Mouse (Mus musculus) hindbrain, embryonic 11.5 days (tissue): Measurements from ENCODE around the gene Socs1. TPM values are rescaled to one million over a fixed set of nuclear protein-coding genes. Genes with fewer than 3 reads are reported as not detected.
"Not testable (repeated sequence)": the region's sequence is repeated elsewhere in the genome, so short reads cannot be mapped to it uniquely, and the experiment has no call there.

ENCODE experiments used
- ATAC-seq: fragments of 200-750 bp; cut with Nextera tagmentation; 2 replicates; pipeline ENCODE4 v1.8.0; 2017; ENCODE audit warnings: mild to moderate bottlenecking, moderate TSS enrichment, moderate library complexity; ENCODE audit not compliant: low FRiP score
- DNase-seq: peaks from one replicate; pipeline ENCODE4 v3.0.0-alpha.2; 2015; ENCODE audit warnings: low spot score
- H3K27ac ChIP-seq: fragments of 300-500 bp; sonication (generic); 2 replicates; pipeline ENCODE4 v1.5.1; 2014; ENCODE audit warnings: mild to moderate bottlenecking, low read depth, low read length
- H3K27me3 ChIP-seq: fragments of 300-500 bp; sonication (generic); 2 replicates; pipeline ENCODE4 v1.6.1; 2014; ENCODE audit warnings: mild to moderate bottlenecking, low read length, moderate library complexity, mixed read lengths; ENCODE audit not compliant: control insufficient read depth, insufficient read depth
- H3K36me3 ChIP-seq: fragments of 300-500 bp; sonication (generic); 2 replicates; pipeline ENCODE4 v1.6.1; 2014; ENCODE audit warnings: mild to moderate bottlenecking, low read length, moderate library complexity, mixed read lengths; ENCODE audit not compliant: control insufficient read depth, insufficient read depth
- H3K4me1 ChIP-seq: fragments of 300-500 bp; sonication (generic); replicated peaks from 2 replicates; pipeline ENCODE4 v1.6.1; 2014; ENCODE audit warnings: low read length, mixed read lengths; ENCODE audit not compliant: control insufficient read depth, insufficient read depth
- H3K4me2 ChIP-seq: fragments of 300-500 bp; sonication (generic); replicated peaks from 2 replicates; pipeline ENCODE4 v1.6.1; 2014; ENCODE audit warnings: mild to moderate bottlenecking, low read depth, low read length
- H3K4me3 ChIP-seq: fragments of 300-500 bp; sonication (generic); 2 replicates; pipeline ENCODE4 v1.5.1; 2014; ENCODE audit warnings: low read depth, low read length
- H3K9ac ChIP-seq: fragments of 300-500 bp; sonication (generic); 2 replicates; pipeline ENCODE4 v1.6.1; 2014; ENCODE audit warnings: low read depth, low read length
- H3K9me3 ChIP-seq: fragments of 300-500 bp; sonication (generic); 2 replicates; pipeline ENCODE4 v1.6.1; 2016; ENCODE audit warnings: low read length; ENCODE audit not compliant: control insufficient read depth
- WGBS: fragments of 180-500 bp; shearing (Covaris S2); extraction: QIAGEN DNeasy Blood & Tissue Kit; methylation state at CpG from one replicate; pipeline ENCODE4 v1.1.7; 2014; 5-methylcytosine and 5-hydroxymethylcytosine counted together
- polyA plus RNA-seq: library from polyadenylated mRNA; unstranded; fragments of >200 nt; fragmentation: Nextera tagmentation; extraction: Ambion mirVana; gene quantifications from 2 replicates; pipeline ENCODE4 v1.2.1, GENCODE M21; 2014

Gene Socs1
- polyA plus RNA-seq, 1 experiment from 2014 or later, result 3.6 TPM

GRCm38 (mm10) chr16:10819966-10820365 is 34.6 kb upstream of the Socs1 start:
- Histone ChIP-seq H3K9me3 (no peaks in the 10 kb centered on the region), H3K9ac (no peak overlapping the region), H3K4me3 (no peak overlapping the region), H3K36me3 (no peaks in the 10 kb centered on the region), H3K27me3 (no peaks in the 10 kb centered on the region), H3K4me2 (no peak overlapping the region), H3K4me1 (no peaks in the 10 kb centered on the region), H3K27ac (no peak overlapping the region)
- ATAC-seq (no peak), DNase-seq (no peak)
- 71% methylated on average over 3 of the region's 3 CpGs for WGBS

DNA sequence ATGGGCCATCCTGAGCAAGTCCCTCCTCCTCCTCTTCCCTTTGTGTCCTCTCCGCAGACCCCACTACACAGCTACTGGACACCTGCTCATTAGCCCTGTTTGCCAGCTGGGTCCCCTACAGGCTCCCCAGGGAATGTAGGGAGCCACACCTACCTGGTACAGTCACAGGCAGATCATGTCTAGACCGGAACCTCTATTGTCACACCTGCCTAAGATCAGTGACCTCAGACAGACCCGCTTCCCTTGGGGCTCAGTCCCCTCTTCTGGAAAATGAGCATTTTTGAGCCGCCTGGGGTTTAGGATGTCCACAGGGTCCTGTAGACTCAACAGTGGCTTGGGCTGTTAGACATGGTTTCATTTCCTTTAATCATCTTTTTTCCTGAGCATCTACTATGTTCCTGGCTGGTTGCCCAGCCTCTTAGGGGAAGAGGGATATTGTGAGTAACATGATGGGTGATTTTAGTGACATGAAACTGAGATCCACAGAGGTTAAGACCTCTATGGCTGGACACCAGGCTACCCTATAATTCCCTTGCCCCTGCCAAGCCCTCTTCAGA is 33.3 kb upstream of the Socs1 start:
- H3K4me2 ChIP-seq, result no peak overlapping the region
- no peak for ATAC-seq
- H3K4me1 ChIP-seq, result no peaks in the 10 kb centered on the region
- WGBS, result 76% methylated on average over 4 of the region's 4 CpGs
- H3K36me3 ChIP-seq, result no peaks in the 10 kb centered on the region
- no peak for DNase-seq
- no peaks in the 10 kb centered on the region for H3K27me3 ChIP-seq
- H3K9ac ChIP-seq, result no peak overlapping the region
- no peak overlapping the region for H3K4me3 ChIP-seq
- no peak overlapping the region for H3K27ac ChIP-seq
- no peaks in the 10 kb centered on the region for H3K9me3 ChIP-seq

DNA sequence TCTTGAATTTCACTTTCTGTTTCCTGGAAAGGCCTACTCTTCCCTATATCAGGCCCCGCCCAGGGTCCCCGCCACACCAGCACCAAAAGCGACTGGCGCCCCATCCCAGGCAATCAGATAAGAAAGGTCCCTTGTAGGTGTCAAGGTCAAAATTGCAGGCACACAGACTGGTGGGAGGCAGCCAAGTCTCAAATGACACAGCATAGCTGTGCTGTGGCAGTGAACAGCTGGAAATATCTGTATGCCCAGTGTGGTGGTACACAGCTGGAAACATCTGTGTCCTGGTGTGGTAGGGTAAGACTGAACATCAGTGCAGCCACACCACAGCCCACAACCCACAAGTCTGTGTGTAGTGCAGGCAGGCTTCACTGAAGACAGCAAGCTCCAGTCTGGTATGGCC is 29.5 kb upstream of the Socs1 start:
- Histone ChIP-seq H3K4me3 (no peak overlapping the region), H3K27me3 (no peaks in the 10 kb centered on the region), H3K4me1 (no peaks in the 10 kb centered on the region), H3K9ac (no peak overlapping the region), H3K36me3 (no peaks in the 10 kb centered on the region), H3K27ac (no peak overlapping the region), H3K9me3 (no peaks in the 10 kb centered on the region), H3K4me2 (no peak overlapping the region)
- ATAC-seq (no peak), DNase-seq (no peak)
- 86% methylated on average over 4 of the region's 4 CpGs for WGBS

DNA sequence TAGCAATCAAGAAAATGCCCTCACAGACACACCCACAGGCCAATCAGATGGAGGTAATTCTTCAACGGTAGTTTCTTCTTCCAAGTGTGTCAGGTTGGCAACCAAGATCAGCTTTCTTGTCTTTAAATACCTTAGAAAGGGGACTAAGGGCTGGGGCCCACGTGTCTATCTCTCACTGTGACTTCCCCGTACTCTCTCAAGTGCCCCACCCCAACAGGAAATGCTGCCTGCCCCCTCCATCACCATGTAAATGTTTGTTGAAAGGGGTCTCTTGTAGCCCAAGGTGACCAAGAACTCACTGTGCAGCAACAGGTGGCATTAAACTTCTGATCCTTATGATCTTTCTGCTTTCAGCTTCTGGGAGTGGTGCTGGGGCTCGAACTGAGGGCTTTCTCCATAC is 28.4 kb upstream of the Socs1 start:
- Histone ChIP-seq H3K27ac (no peak overlapping the region), H3K9me3 (no peaks in the 10 kb centered on the region), H3K4me3 (no peak overlapping the region), H3K4me1 (no peaks in the 10 kb centered on the region), H3K36me3 (no peaks in the 10 kb centered on the region), H3K4me2 (no peak overlapping the region), H3K27me3 (no peaks in the 10 kb centered on the region), H3K9ac (no peak overlapping the region)
- ATAC-seq (no peak), DNase-seq (no peak)
- 77% methylated on average over 4 of the region's 4 CpGs for WGBS

DNA sequence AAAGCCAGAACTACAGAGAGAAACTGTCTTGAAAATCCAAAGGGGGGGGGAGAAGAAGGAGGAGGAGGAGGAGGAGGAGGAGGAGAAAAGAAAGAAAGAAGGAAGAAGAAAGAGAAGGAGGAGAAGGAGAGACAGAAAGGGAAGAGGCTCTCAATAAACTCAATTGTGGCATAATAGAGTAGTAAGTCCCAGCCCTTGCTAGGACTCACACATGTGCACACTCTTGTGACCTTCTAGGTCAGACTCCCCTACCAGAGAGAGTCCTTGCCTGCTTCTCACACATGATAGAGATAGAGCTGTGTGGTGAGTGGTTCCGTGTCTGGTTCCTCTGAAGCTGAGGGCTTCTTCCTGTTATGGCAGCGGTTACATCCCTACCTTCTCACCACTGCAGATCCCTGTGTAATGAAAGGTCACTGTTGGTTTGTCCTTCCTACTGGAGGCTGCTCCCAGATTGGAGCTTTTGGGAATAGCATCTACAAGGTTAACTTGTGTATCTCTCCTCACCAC is 27.6 kb upstream of the Socs1 start, which contains the start of gene Gm11172:
Gm11172 (plus strand) TSS at position 51 of the 507 bp plus-strand sequence.
- Histone ChIP-seq H3K4me3 (no peak within 1 kb of the TSS), H3K27me3 (no peaks in the 10 kb centered on the region), H3K4me1 (no peaks in the 10 kb centered on the region), H3K9ac (no peak within 1 kb of the TSS), H3K36me3 (no peaks in the 10 kb centered on the region), H3K27ac (no peak within 1 kb of the TSS), H3K9me3 (no peaks in the 10 kb centered on the region), H3K4me2 (no peak within 1 kb of the TSS)
- 95% methylated on average over 2 of the region's 2 CpGs for WGBS
- DNase-seq (no peak), ATAC-seq (no peak)

DNA sequence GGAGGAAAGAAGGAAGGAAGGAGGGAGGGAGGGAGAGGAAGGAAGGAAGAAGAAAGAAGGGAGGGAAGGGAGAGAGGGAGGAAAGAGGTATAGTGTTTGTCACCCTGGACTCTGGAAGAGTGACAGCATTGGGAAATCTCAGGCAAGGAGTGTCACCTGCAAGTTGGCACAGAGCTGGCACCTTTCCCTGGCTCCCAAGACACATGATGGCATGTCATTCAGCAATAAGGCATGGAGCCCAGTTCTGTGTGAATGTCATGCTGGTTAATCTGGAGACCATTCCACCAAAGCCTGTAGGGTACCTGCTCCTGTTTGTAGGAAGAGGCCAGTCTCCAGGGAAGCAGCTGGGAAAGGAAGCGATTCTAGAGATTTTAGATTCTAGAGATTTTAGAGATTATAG is 25.0 kb upstream of the Socs1 start:
- Histone ChIP-seq H3K4me3 (no peak overlapping the region), H3K27me3 (no peaks in the 10 kb centered on the region)
- ATAC-seq, result no peak

GRCm38 (mm10) chr16:10805789-10806527 is 20.6 kb upstream of the Socs1 start, which contains the start of gene Prm1:
Gene Prm1, minus strand, starts transcription at chr16:10805839.
- Histone ChIP-seq H3K27me3 (no peaks in the 10 kb centered on the region), H3K9me3 (no peaks in the 10 kb centered on the region), H3K4me3 (no peak within 1 kb of the TSS), H3K9ac (no peak within 1 kb of the TSS), H3K4me2 (no peak within 1 kb of the TSS), H3K4me1 (no peaks in the 10 kb centered on the region), H3K27ac (no peak within 1 kb of the TSS), H3K36me3 (no peaks in the 10 kb centered on the region)
- ATAC-seq (no peak), DNase-seq (no peak)
- 80% methylated on average over 10 of the region's 10 CpGs for WGBS

More for the DNA sequence above, 25.0 kb upstream of the Socs1 start:
- no peak overlapping the region for H3K27ac ChIP-seq
- H3K9me3 ChIP-seq, result no peaks in the 10 kb centered on the region
- WGBS, result 91% methylated on average over 1 of the region's 1 CpGs
- H3K4me1 ChIP-seq, result no peaks in the 10 kb centered on the region
- no peaks in the 10 kb centered on the region for H3K36me3 ChIP-seq
- DNase-seq, result no peak
- H3K9ac ChIP-seq, result no peak overlapping the region
- H3K4me2 ChIP-seq, result no peak overlapping the region

DNA sequence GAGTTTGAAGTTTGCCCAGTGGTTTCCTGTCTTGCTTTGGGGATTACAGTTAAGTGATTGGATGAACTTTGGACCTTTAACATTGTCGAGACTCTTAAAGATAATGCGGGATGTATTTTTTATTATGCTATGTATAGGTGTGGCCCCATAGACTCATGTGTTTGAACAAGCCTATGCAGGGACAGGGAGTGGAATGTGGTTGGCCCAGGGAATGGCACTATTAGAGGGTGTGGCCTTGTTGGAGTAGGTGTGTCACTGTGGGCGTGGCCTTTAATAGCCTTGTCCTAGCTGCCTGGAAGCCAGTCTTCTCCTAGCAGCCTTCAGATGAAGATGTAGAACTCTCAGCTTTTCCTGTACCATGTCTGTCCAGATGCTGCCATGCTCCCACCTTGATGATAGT is 17.1 kb upstream of the Socs1 start:
- H3K4me3 ChIP-seq, DNase-seq, H3K9ac ChIP-seq, H3K36me3 ChIP-seq, H3K4me1 ChIP-seq, H3K27me3 ChIP-seq, H3K4me2 ChIP-seq, ATAC-seq, H3K9me3 ChIP-seq, H3K27ac ChIP-seq: not testable (repeated sequence)
- 88% methylated on average over 3 of the region's 3 CpGs for WGBS

DNA sequence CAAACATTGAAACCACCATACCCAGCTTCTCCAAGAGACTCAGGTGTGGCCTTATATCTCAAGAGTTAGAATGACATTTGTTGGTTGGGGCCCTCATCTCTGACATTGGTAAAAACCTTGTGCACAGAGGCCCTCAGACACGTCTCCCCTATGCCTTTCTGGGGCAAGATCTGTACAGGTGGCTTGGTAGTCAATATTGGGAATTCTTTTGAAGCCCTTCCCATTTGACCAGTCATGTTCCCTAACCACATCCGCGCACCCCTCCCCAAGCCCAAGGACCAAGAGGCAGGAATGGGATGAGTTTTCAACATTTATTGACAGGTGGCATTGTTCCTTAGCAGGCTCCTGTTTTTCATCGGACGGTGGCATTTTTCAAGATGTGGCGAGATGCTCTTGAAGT is 10.7 kb upstream of the Socs1 start, which contains the start of gene Prm2:
Prm2 (minus strand) TSS at position 101 of the 400 bp plus-strand sequence.
- H3K27me3 ChIP-seq, result no peaks in the 10 kb centered on the region; the same call in 1 of the 2 replicates
- WGBS, result 80% methylated on average over 6 of the region's 6 CpGs
- no peak within 1 kb of the TSS for H3K27ac ChIP-seq
- H3K4me2 ChIP-seq, result no peak within 1 kb of the TSS
- no peaks in the 10 kb centered on the region for H3K9me3 ChIP-seq
- ATAC-seq (no peak), DNase-seq (no peak)
- no peak within 1 kb of the TSS for H3K4me3 ChIP-seq
- H3K4me1 ChIP-seq, result no peaks in the 10 kb centered on the region
- H3K36me3 ChIP-seq, result no peaks in the 10 kb centered on the region
- H3K9ac ChIP-seq, result no peak within 1 kb of the TSS
